Mouse (Mus musculus): ENCODE measurements at regions not wholly inside any gene's neighbourhood (a gene's known extent, or its start where the extent isn't known, plus 50 kb on each side); places are given as distances from the start of the nearest gene placed in this dataset.
A peak's percentile ranks its signal among the peaks of the same experiment; 100 is the strongest.

- no peak overlapping the region for H3K4me3 ChIP-seq (ENCODE audit: control insufficient read depth, low read depth, low read length)
- H3K27ac ChIP-seq (ENCODE audit: control insufficient read depth, insufficient read depth, low read depth, low read length) = no peak overlapping the region
- H3K27me3 ChIP-seq (ENCODE audit: control insufficient read depth, insufficient read depth, low read length) = no peaks in the 10 kb centered on the region
- TF ChIP-seq POLR2A (IDR thresholded peaks at IDR 0.05; ENCODE audit: control insufficient read depth, low read depth, low read length) (no peak), CTCF (IDR thresholded peaks at IDR 0.05; ENCODE audit: control insufficient read depth, insufficient read depth, insufficient replicate concordance, low read depth, low read length) (no peak)
- no peaks in the 10 kb centered on the region for H3K36me3 ChIP-seq (ENCODE audit: control insufficient read depth, insufficient read depth, low read length)
- H3K4me1 ChIP-seq (ENCODE audit: control insufficient read depth, insufficient read depth, low read length) = no peaks in the 10 kb centered on the region
Measured at GRCm38 (mm10) chr13:16762727-16763512, 751.3 kb downstream of the Inhba start.

- H3K27me3 ChIP-seq (ENCODE audit: control insufficient read depth, insufficient read depth, low read length) = no peaks in the 10 kb centered on the region
- H3K4me3 ChIP-seq (ENCODE audit: control insufficient read depth, low read depth, low read length) = no peak overlapping the region
- peak; percentile 14; the same call in 1 of the 2 replicates for TF ChIP-seq CTCF (IDR thresholded peaks at IDR 0.05; ENCODE audit: control insufficient read depth, insufficient read depth, insufficient replicate concordance, low read depth, low read length)
- TF ChIP-seq POLR2A (IDR thresholded peaks at IDR 0.05; ENCODE audit: control insufficient read depth, low read depth, low read length) = no peak
Measured at GRCm38 (mm10) chr13:16763746-16764145, 752.1 kb downstream of the Inhba start.

GRCm38 (mm10) chr13:16769409-16769808 is 757.8 kb downstream of the Inhba start:
- no peak overlapping the region for H3K4me3 ChIP-seq (ENCODE audit: control insufficient read depth, low read depth, low read length)
- no peaks in the 10 kb centered on the region for H3K4me1 ChIP-seq (ENCODE audit: control insufficient read depth, insufficient read depth, low read length)
- H3K27me3 ChIP-seq (ENCODE audit: control insufficient read depth, insufficient read depth, low read length) = no peaks in the 10 kb centered on the region
- H3K27ac ChIP-seq (ENCODE audit: control insufficient read depth, insufficient read depth, low read depth, low read length) = no peak overlapping the region
- H3K36me3 ChIP-seq (ENCODE audit: control insufficient read depth, insufficient read depth, low read length) = no peaks in the 10 kb centered on the region
- no peak for TF ChIP-seq CTCF (IDR thresholded peaks at IDR 0.05; ENCODE audit: control insufficient read depth, insufficient read depth, insufficient replicate concordance, low read depth, low read length)
- no peak for TF ChIP-seq POLR2A (IDR thresholded peaks at IDR 0.05; ENCODE audit: control insufficient read depth, low read depth, low read length)

More at GRCm38 (mm10) chr13:16763746-16764145, 752.1 kb downstream of the Inhba start:
- H3K4me1 ChIP-seq (ENCODE audit: control insufficient read depth, insufficient read depth, low read length) = no peaks in the 10 kb centered on the region
- H3K27ac ChIP-seq (ENCODE audit: control insufficient read depth, insufficient read depth, low read depth, low read length) = no peak overlapping the region
- no peaks in the 10 kb centered on the region for H3K36me3 ChIP-seq (ENCODE audit: control insufficient read depth, insufficient read depth, low read length)

GRCm38 (mm10) chr13:16769848-16770422 is 758.3 kb downstream of the Inhba start:
- Histone ChIP-seq H3K4me1 (ENCODE audit: control insufficient read depth, insufficient read depth, low read length) (no peaks in the 10 kb centered on the region), H3K4me3 (ENCODE audit: control insufficient read depth, low read depth, low read length) (no peak overlapping the region), H3K36me3 (ENCODE audit: control insufficient read depth, insufficient read depth, low read length) (no peaks in the 10 kb centered on the region), H3K27ac (ENCODE audit: control insufficient read depth, insufficient read depth, low read depth, low read length) (no peak overlapping the region), H3K27me3 (ENCODE audit: control insufficient read depth, insufficient read depth, low read length) (no peaks in the 10 kb centered on the region)
- TF ChIP-seq POLR2A (IDR thresholded peaks at IDR 0.05; ENCODE audit: control insufficient read depth, low read depth, low read length) = no peak
- TF ChIP-seq CTCF (IDR thresholded peaks at IDR 0.05; ENCODE audit: control insufficient read depth, insufficient read depth, insufficient replicate concordance, low read depth, low read length) = no peak

- H3K36me3 ChIP-seq (ENCODE audit: control insufficient read depth, insufficient read depth, low read length) = no peaks in the 10 kb centered on the region
- no peaks in the 10 kb centered on the region for H3K27me3 ChIP-seq (ENCODE audit: control insufficient read depth, insufficient read depth, low read length)
- no peak overlapping the region for H3K4me3 ChIP-seq (ENCODE audit: control insufficient read depth, low read depth, low read length)
- no peaks in the 10 kb centered on the region for H3K4me1 ChIP-seq (ENCODE audit: control insufficient read depth, insufficient read depth, low read length)
- no peak overlapping the region for H3K27ac ChIP-seq (ENCODE audit: control insufficient read depth, insufficient read depth, low read depth, low read length)
- TF ChIP-seq CTCF (IDR thresholded peaks at IDR 0.05; ENCODE audit: control insufficient read depth, insufficient read depth, insufficient replicate concordance, low read depth, low read length) (no peak), POLR2A (IDR thresholded peaks at IDR 0.05; ENCODE audit: control insufficient read depth, low read depth, low read length) (no peak)
Measured at GRCm38 (mm10) chr13:16771845-16772244, 760.2 kb downstream of the Inhba start.

GRCm38 (mm10) chr13:16805560-16805959 is 793.9 kb downstream of the Inhba start:
- H3K27me3 ChIP-seq (ENCODE audit: control insufficient read depth, insufficient read depth, low read length) = no peaks in the 10 kb centered on the region
- no peak for TF ChIP-seq CTCF (IDR thresholded peaks at IDR 0.05; ENCODE audit: control insufficient read depth, insufficient read depth, insufficient replicate concordance, low read depth, low read length)
- H3K4me3 ChIP-seq (ENCODE audit: control insufficient read depth, low read depth, low read length) = no peak overlapping the region
- H3K36me3 ChIP-seq (ENCODE audit: control insufficient read depth, insufficient read depth, low read length) = no peaks in the 10 kb centered on the region
- no peak overlapping the region for H3K27ac ChIP-seq (ENCODE audit: control insufficient read depth, insufficient read depth, low read depth, low read length)
- H3K4me1 ChIP-seq (ENCODE audit: control insufficient read depth, insufficient read depth, low read length) = no peaks in the 10 kb centered on the region

Measured in testis, adult 2 months (tissue).